Mouse (Mus musculus): ENCODE data around the gene Fam222a. TPM values are rescaled to one million over a fixed set of nuclear protein-coding genes. Genes with fewer than 3 reads are reported as not detected.

The Fam222a gene
- polyA plus RNA-seq, 1 experiment from 2014 or later: 0.79 TPM

DNA sequence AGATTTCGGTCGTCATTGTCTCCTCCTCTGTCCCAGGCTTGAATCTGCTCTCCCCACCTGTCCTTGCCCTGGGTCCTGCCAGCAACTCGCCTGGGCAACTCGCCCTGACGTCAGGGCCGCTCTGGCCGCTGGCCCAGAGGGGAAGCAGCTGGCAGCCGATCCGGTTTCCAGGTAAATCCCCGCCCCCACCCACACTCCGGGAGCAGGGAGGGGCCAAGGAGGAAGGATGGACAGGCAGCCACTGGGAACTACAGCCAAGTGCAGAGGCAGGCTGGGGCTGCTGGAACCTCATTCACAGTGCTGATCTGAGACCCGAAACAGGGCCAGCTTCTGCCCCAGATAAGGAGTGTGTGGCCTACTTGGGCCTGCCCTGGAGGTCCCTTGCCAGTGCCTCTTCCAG, 2.5 kb upstream of the Fam222a start:
- H3K9me3 ChIP-seq (ENCODE audit: control insufficient read depth, low read length): no peaks in the 10 kb centered on the region
- TF ChIP-seq CTCF (IDR thresholded peaks at IDR 0.05; ENCODE audit: low read depth) (no peak), EP300 (optimal IDR thresholded peaks at IDR 0.05) (no peak)
- 11% methylated on average over 12 of the region's 12 CpGs for WGBS
- peaks cover 5% of the 10 kb centered on the region for H3K4me1 ChIP-seq (replicated peaks; ENCODE audit: control insufficient read depth, insufficient read depth)
- no peak overlapping the region for H3K4me3 ChIP-seq (ENCODE audit: low read depth, low read length)
- no peak overlapping the region for H3K9ac ChIP-seq (ENCODE audit: low read length)
- 0 out of 2 replicates have a peak overlapping the region, but pooled peaks have one; percentile 13 for H3K27ac ChIP-seq (replicated peaks)
- ATAC-seq (ENCODE audit: low FRiP score, low TSS enrichment) (peak; percentile 10; the same call in 1 of the 2 replicates), DNase-seq (ENCODE audit: low spot score) (peak; percentile 92)
- no peaks in the 10 kb centered on the region for H3K36me3 ChIP-seq (ENCODE audit: control insufficient read depth, insufficient read depth, low read length)
- peak overlapping the region; percentile 27; the same call in 1 of the 2 replicates for H3K4me2 ChIP-seq (replicated peaks; ENCODE audit: low read depth)
- no peaks in the 10 kb centered on the region for H3K27me3 ChIP-seq (ENCODE audit: control insufficient read depth, insufficient read depth, low read length)

DNA sequence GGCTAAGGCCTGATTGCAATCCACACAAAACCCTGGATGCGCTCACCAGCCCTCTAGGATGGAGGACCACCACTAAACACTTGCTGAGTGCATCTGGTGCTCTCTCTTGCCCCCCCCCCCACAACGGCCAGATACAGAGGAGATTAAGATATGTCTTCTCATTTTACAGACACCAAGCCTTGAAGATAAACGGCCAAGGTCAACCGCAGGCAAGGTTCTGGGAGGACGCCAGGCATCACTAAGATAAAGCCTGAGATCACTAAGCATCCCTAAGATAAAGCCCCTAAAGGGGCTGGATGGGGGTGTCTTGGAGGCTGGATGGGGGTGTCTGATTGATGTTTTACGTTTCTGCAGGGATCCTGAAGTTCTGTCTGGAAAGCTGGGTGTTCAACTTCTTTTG, 2.1 kb upstream of the Fam222a start:
- TF ChIP-seq CTCF (IDR thresholded peaks at IDR 0.05; ENCODE audit: low read depth): no peak
- TF ChIP-seq EP300 (optimal IDR thresholded peaks at IDR 0.05): no peak
- no peak for ATAC-seq (ENCODE audit: low FRiP score, low TSS enrichment)
- Histone ChIP-seq H3K4me3 (ENCODE audit: low read depth, low read length) (no peak overlapping the region), H3K9me3 (ENCODE audit: control insufficient read depth, low read length) (no peaks in the 10 kb centered on the region), H3K36me3 (ENCODE audit: control insufficient read depth, insufficient read depth, low read length) (no peaks in the 10 kb centered on the region), H3K27ac (replicated peaks) (no peak overlapping the region), H3K4me2 (replicated peaks; ENCODE audit: low read depth) (no peak overlapping the region), H3K27me3 (ENCODE audit: control insufficient read depth, insufficient read depth, low read length) (no peaks in the 10 kb centered on the region), H3K4me1 (replicated peaks; ENCODE audit: control insufficient read depth, insufficient read depth) (peaks cover 5% of the 10 kb centered on the region), H3K9ac (ENCODE audit: low read length) (no peak overlapping the region)
- whole genome bisulfite sequencing: 49% methylated on average over 6 of the region's 6 CpGs
- no peak for DNase-seq (ENCODE audit: low spot score)

DNA sequence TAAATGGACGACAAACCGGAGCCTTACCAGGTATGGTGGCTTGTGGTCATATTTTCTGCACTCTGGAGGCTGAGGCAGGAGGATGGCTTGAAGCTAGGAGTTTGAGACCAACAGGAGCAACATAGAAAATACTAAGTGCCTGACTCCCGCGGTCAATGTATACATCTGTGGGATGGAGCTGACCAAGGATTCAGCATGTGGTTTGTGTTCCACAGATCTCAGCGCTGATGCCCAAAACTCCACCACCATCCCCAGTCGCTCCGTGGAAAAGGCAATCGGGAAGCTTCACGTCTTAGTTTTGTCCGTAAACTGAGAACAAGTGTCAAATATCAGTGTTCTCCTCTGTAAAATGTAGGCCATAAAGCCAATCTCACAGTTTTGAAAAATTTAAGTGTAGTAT, 1.4 kb upstream of the Fam222a start:
- WGBS: 87% methylated on average over 10 of the region's 10 CpGs

DNA sequence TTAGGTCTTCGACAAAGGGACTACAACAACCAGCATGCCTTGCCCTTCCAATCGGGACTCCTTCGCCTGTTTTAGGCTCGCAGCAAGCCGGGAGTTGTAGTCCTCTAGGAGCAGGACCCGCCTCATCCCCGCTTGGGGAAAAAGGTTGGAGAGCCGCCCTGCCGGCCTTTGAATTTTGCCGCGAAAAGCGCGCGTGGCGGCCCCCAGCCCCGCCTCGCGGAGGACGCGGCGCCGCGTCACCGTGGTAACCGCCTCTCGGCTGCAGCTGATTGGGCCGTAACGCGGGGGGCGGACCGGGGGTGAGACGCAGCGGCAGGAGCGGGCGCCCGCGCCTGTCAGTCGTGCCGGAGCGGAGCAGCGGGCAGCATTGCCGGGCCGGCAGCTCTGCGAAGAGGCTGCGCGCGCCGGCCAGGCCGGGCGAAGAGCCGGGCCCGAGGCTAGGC, 720 bp upstream of the Fam222a start:
- peaks cover 5% of the 10 kb centered on the region for H3K4me1 ChIP-seq (replicated peaks; ENCODE audit: control insufficient read depth, insufficient read depth)
- no peaks in the 10 kb centered on the region for H3K36me3 ChIP-seq (ENCODE audit: control insufficient read depth, insufficient read depth, low read length)
- DNase-seq (ENCODE audit: low spot score) (peak; percentile 98), ATAC-seq (ENCODE audit: low FRiP score, low TSS enrichment) (peak; percentile 92)
- H3K9me3 ChIP-seq (ENCODE audit: control insufficient read depth, low read length): no peaks in the 10 kb centered on the region
- no peaks in the 10 kb centered on the region for H3K27me3 ChIP-seq (ENCODE audit: control insufficient read depth, insufficient read depth, low read length)
- TF ChIP-seq CTCF (IDR thresholded peaks at IDR 0.05; ENCODE audit: low read depth) (peak; percentile 38), EP300 (optimal IDR thresholded peaks at IDR 0.05) (no peak)
- H3K27ac ChIP-seq (replicated peaks): peak overlapping the region; percentile 76
- H3K4me2 ChIP-seq (replicated peaks; ENCODE audit: low read depth): peak overlapping the region; percentile 99
- H3K4me3 ChIP-seq (ENCODE audit: low read depth, low read length): peak overlapping the region; percentile 66
- peak overlapping the region; percentile 59; the same call in 1 of the 2 replicates for H3K9ac ChIP-seq (ENCODE audit: low read length)
- under 1% methylated on average over 43 of the region's 52 CpGs for WGBS

More for the DNA sequence above, 1.4 kb upstream of the Fam222a start:
- Histone ChIP-seq H3K27ac (replicated peaks) (no peak overlapping the region), H3K27me3 (ENCODE audit: control insufficient read depth, insufficient read depth, low read length) (no peaks in the 10 kb centered on the region), H3K36me3 (ENCODE audit: control insufficient read depth, insufficient read depth, low read length) (no peaks in the 10 kb centered on the region), H3K4me3 (ENCODE audit: low read depth, low read length) (0 out of 2 replicates have a peak overlapping the region, but pooled peaks have one; percentile 66), H3K4me1 (replicated peaks; ENCODE audit: control insufficient read depth, insufficient read depth) (peaks cover 5% of the 10 kb centered on the region), H3K4me2 (replicated peaks; ENCODE audit: low read depth) (no peak overlapping the region), H3K9me3 (ENCODE audit: control insufficient read depth, low read length) (no peaks in the 10 kb centered on the region), H3K9ac (ENCODE audit: low read length) (no peak overlapping the region)
- TF ChIP-seq CTCF (IDR thresholded peaks at IDR 0.05; ENCODE audit: low read depth) (no peak), EP300 (optimal IDR thresholded peaks at IDR 0.05) (no peak)
- ATAC-seq (ENCODE audit: low FRiP score, low TSS enrichment): no peak
- no peak for DNase-seq (ENCODE audit: low spot score)

DNA sequence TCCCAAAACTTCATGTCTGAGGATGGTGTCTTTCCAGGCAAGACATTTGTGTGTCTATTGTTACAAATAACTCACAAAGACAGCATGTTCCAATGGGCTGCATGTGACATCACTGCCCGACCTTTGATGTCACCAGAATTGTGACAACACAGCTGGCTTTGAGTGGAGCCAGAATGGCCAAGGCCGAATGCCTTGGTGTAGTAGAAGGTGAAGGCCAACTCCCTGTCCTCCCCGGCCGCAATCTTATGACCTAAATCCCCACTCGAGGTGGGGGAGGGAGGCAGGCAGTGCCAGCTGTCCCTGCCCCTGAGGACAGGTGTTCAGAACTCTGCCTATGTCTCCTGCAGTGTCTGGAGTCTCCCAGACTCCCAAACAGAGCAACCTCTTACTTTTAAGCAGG, 1.0 kb downstream of the Fam222a start:
- WGBS: 37% methylated on average over 5 of the region's 5 CpGs
- Histone ChIP-seq H3K27ac (replicated peaks) (no peak overlapping the region), H3K27me3 (ENCODE audit: control insufficient read depth, insufficient read depth, low read length) (no peaks in the 10 kb centered on the region), H3K9me3 (ENCODE audit: control insufficient read depth, low read length) (no peaks in the 10 kb centered on the region), H3K36me3 (ENCODE audit: control insufficient read depth, insufficient read depth, low read length) (no peaks in the 10 kb centered on the region), H3K4me2 (replicated peaks; ENCODE audit: low read depth) (peak overlapping the region; percentile 99), H3K4me3 (ENCODE audit: low read depth, low read length) (peak overlapping the region; percentile 66), H3K4me1 (replicated peaks; ENCODE audit: control insufficient read depth, insufficient read depth) (peaks cover 5% of the 10 kb centered on the region), H3K9ac (ENCODE audit: low read length) (no peak overlapping the region)
- TF ChIP-seq EP300 (optimal IDR thresholded peaks at IDR 0.05) (no peak), CTCF (IDR thresholded peaks at IDR 0.05; ENCODE audit: low read depth) (no peak)
- ATAC-seq (ENCODE audit: low FRiP score, low TSS enrichment) (no peak), DNase-seq (ENCODE audit: low spot score) (no peak)

DNA sequence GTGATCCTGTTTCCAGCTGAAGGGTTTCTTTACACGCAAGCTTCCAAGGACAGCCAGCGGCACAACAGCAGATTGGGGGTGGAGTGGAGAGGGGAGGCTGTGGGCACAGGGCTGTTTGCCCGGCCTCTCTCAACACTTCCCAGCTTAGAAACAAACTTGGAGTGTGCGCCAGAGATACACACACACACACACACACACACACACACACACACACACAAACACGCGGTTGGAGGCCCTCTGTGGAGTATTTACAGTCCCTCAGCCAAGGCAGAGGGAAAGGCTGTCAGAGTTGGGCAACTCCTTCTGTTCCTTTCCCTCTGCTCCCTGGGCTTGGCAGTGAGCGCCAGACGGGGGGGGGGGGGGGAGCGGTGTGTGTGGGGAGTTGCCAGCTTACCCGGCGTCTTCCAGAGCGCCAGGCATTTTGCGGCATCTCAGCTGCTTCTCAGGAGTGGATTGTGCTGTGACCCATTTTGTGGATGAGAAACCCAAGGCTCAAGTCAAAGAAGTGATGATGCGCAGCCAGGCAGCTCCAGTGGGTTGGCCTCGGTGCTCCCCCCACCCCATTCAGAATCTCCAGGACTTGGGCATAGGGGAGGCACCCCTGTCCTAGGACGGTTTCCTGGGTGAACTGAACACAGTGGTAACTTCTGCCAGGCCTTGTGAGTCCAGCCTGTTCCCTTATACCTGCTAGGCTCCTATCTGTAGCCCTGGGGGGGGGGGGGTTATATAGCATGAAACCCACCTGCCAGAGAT, 2.3 kb downstream of the Fam222a start:
- TF ChIP-seq EP300 (optimal IDR thresholded peaks at IDR 0.05) (no peak), CTCF (IDR thresholded peaks at IDR 0.05; ENCODE audit: low read depth) (no peak; the same call in 1 of the 2 replicates)
- H3K27me3 ChIP-seq (ENCODE audit: control insufficient read depth, insufficient read depth, low read length): no peaks in the 10 kb centered on the region
- no peak overlapping the region for H3K9ac ChIP-seq (ENCODE audit: low read length)
- peaks cover 8% of the 10 kb centered on the region for H3K4me1 ChIP-seq (replicated peaks; ENCODE audit: control insufficient read depth, insufficient read depth)
- no peaks in the 10 kb centered on the region for H3K36me3 ChIP-seq (ENCODE audit: control insufficient read depth, insufficient read depth, low read length)
- H3K4me2 ChIP-seq (replicated peaks; ENCODE audit: low read depth): peak overlapping the region; percentile 99
- H3K27ac ChIP-seq (replicated peaks): no peak overlapping the region
- H3K4me3 ChIP-seq (ENCODE audit: low read depth, low read length): peak overlapping the region; percentile 66; the same call in 1 of the 2 replicates
- peak; percentile 63 for DNase-seq (ENCODE audit: low spot score)
- H3K9me3 ChIP-seq (ENCODE audit: control insufficient read depth, low read length): no peaks in the 10 kb centered on the region
- no peak for ATAC-seq (ENCODE audit: low FRiP score, low TSS enrichment)
- 37% methylated on average over 11 of the region's 16 CpGs for WGBS
